Mouse (Mus musculus): ENCODE measurements around the gene Srgap3.

Srgap3 gene

GRCm38 (mm10) chr6:112946895-112947436 lies at the start of gene Srgap3:
Gene Srgap3, minus strand, starts transcription at chr6:112947266.
- peak; percentile 94 for DNase-seq

DNA sequence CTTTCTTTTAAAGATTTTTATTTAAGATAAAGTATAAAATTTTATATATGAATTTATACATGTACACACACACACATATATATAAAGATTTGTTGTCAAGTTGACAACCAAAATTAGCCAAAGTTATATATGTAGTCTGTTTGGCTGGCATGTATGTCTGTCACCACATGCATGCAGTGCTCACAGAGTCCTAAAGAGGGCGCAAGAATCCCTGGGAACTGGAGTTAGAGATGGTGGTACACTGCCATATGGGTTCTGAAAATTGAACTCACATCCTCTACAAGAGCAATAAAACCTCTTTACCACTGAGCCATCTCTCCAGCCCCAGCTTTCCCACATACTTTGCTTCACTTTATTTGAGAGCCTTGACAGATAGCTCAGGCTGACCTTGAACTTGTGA lies 48.6 kb upstream of the Srgap3 start:
- no peak for DNase-seq

- peak; percentile 70 for DNase-seq
Measured at GRCm38 (mm10) chr6:112990119-112990518, 43.1 kb upstream of the Srgap3 start.

GRCm38 (mm10) chr6:112985362-112986314 lies 38.6 kb upstream of the Srgap3 start:
- DNase-seq = no peak

- DNase-seq = peak; percentile 58
Measured at GRCm38 (mm10) chr6:112982241-112982640, 35.2 kb upstream of the Srgap3 start.

- DNase-seq = no peak
Measured at GRCm38 (mm10) chr6:112978947-112979346, 31.9 kb upstream of the Srgap3 start.

DNA sequence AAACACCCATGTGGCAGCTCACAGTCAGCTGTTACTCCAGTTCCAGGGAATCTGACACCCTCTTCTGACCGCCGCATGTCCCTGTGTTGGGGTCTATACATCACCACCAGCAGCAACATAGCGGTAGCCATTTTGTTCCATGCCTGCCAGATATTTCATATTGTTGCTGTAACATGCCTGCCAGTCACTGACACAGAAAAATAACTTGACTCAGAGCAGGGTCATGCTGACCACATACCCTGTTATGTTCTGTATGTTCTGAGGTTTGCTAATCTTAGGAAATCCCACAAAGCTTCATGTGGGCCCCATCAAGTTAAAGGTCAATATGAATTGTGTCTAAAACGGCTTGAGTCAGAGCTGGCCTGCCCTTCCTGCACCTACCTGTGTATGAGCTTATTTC lies 30.2 kb upstream of the Srgap3 start:
- DNase-seq = no peak

DNA sequence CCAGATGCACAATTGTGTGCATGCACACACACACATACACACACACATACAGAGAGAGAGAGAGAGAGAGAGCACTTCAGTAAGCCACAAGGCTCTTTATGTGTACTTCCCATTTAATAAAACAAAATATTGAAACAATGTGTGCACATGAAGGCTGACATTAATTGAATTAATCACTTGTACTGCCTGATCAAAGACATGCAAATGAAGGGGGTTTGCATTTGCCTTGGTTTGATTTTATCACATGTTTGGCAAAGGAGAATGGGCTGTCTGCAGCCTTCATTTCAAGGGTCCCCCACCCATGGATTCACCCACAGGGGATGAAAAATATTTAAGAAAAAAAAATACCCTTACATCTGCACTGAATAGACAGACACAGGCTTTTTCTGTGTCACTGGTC lies 29.5 kb upstream of the Srgap3 start:
- peak; percentile 88 for DNase-seq

DNA sequence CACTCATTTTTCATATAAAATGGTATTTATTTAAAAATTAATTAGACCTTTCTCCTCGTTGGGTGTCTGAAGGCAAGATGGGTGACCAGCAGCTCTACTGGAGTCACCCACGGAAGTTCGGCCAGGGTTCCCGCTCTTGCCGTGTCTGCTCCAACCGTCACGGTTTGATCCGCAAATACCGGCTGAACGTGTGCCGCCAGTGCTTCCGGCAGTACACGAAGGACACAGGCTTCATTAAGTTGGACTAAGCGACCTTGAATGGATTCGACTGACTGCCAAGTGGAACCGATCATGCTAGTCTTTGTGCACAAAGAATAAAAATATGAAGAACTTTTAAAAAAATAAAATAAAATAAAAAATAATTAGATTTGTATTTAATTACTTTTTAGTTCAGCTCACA lies 29.1 kb upstream of the Srgap3 start:
- DNase-seq = no peak

- DNase-seq = peak; percentile 32
Measured at GRCm38 (mm10) chr6:112973786-112974720, 27.0 kb upstream of the Srgap3 start.

DNA sequence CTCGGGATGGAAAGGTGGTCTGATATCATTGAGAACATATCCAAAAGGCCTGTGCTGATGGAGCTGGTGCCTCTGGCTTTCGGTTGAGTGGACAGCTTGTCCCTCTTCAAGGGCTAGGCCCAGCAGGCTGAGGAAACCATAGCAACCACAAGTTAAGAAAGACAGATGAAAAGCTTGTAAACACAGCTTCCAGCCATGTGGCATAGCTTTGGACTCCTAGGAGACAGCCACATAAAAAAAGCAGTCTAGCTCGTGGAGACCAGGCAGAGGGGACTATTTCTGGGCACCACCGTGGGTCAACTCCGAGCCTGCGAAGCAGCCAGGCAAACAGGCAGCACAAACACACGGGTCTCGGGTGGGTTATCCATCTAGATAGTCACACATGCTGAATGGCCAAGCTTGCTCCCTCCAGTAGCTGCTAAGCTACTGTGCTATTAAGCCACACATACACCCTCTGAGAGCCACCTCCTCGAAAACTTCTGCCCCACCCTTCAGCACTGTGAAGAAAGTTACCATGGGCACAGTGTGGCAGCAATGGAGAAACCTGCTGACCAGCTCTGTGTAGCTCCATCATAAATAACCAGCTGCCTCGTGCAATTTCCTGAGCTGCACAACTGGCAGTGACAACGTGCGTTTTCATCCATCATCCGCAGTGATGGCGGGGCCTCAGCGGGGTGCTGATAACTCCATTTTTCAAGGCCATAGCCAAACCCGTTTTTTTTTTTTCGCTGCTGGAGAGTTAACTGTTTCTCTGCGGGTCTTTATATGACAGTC lies 26.0 kb upstream of the Srgap3 start:
- DNase-seq = peak; percentile 79

- no peak for DNase-seq
Measured at GRCm38 (mm10) chr6:112972127-112972526, 25.1 kb upstream of the Srgap3 start.

DNA sequence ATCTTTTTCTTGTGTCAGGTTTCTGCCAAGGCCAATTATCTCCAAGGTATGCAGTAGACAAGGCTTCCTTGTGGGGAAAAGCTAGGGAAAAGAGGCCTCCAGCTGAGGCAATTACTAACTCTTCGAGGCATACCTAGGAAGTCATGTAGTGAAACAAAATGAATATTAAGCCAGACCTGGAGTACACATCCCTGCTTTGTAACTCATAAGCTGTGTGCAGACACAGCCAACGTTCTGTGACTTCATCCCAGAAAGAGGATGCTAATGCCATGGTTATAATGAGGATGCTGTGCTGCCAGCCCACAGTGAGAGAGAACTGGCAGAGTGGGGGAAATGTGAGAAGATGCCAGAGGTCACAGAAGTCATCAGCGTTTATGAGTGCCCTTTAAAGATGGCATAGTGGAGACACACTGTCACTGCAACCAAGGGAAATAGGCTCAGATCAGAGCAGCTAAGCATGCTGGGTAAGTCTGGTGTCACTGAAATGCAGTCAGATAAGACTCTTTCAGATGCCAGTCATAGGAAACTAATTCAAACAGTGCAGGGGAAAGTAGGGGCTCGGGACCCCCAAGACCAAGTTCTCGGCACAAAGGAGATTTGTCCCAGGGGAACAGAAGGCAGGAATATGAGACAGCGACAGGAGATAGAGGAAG lies 24.2 kb upstream of the Srgap3 start:
- DNase-seq = peak; percentile 72

DNA sequence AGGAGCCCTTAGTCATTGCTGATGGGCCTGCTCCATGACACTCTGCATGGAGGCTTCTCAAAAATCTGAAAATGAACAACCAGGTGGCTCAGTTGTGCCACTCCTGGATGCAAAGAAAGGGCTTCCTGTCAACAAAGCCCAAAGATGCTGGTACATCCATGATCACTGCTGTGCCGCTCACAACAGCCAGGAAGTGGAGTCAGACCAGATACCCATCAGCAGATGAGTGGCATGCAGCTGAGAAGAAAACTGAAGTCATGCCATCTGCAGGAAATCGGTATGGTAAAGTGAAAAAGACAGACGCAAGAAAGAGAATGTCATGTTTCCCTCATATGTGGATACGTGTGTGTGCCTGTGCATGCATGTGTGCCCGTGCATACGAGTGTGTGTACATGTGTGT lies 20.3 kb upstream of the Srgap3 start:
- DNase-seq = no peak

GRCm38 (mm10) chr6:112958360-112958759 lies 11.3 kb upstream of the Srgap3 start:
- DNase-seq = no peak

DNA sequence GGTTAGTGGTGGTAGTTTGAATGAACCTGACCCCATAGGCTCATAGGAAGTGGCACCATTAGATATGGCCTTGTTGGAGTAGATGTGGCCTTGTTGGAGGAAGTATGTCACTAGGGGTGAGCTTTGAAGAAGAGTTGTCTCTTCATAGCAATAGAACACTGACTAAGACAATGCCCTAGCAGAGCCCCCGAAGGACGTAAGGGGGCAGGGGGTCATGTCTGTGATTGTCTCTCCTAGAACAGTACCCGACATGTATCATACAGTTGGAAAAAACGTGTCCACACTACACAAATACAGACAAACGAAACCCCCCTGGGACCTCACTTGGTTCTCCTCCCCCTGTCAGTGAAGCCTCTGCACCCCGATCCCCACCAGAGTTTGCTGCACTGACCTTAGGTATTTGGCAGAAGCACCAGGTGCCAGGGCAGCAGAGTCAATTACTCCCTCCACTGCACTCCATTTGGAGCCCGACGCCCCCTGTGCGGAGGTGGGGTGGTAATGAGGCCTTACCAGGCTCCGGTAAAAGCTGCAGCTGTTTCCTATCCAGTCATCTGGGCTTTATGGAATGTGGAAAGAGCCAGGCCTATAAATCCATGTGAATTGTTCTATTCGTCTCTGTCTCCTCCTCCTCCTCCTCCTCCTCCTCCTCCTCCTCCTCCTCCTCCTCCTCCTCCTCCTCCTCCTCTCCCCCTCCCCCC lies 10.7 kb upstream of the Srgap3 start:
- DNase-seq = peak; percentile 54

DNA sequence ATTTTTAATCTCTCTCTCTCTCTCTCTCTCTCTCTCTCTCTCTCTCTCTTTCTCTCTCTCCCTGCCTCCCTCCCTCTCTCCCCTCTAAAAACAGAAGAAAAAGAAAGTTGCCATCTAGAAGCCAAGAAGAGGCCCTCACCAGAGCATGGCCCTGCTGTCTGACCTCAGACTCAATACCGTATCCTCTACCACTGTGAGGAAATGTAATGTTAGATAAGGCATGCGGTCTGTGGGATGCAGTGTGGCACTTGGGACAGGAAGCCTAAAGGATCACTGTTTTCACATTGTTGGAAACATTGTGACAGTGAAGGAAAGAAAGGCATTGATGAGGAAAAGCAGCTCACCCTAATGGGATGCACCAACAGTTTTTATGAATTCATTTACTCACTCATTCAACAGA lies 8.7 kb upstream of the Srgap3 start:
- no peak for DNase-seq

DNA sequence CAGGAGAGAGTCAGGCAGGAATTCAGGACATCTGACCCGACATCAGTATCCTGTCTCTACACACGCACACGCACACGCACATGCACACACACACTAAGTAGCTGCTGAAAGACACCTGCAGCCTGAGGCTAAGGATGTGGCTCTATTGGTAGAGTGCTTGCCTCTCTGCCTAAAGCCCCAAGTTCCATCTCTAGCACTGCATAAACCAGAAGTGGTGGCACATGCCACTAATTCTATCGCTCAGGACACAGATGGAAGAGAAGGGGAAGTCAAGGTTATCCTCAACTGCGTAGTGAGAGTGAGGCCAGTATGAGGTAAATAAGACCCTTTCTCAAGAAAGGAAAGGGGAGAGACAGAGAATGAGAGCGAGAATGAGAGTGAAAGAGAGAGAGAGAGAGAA lies 6.8 kb upstream of the Srgap3 start:
- DNase-seq = no peak

- DNase-seq = no peak
Measured at GRCm38 (mm10) chr6:112951254-112951653, 4.2 kb upstream of the Srgap3 start.

DNA sequence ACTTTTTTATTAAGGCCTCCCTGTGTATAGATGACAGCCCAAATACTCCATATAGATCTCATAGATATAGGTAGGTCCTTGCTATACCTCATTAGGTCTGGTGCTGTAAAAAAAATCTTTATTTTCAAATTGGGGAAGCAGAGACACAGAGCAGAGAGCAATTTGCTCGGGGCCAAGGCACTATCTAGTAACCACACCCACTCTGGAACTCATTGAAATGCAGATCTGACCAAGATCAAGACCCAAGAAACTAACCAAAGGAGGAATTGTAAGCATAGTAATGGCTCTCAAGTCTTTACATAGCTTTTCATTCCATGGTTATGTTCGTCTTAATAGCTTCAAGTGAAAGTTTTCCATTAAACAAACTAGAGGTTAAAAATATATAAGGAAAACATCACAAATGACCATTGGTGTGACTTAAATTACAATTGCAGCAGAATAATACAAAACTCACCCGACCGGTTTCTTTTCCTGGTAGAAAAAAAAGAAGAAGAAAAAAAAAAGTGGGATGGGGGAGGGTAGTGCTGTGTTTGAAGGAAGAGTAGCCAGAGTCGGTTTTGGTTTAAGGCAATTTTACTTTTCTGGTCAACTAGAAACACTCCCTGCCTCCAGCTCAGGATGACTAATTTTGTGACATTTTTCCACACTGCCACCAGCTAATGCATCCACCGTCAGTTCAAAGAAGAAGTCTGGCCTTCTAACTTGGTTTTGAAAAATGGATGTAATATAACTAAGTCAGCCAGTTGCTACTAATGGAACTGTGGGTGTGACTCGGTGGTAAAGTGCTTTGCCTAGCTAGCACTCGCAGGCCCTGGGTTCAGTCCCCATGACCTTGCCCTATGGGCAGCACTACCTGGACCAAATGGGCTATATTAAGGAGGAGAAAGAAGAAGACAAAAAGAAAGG lies 3.4 kb upstream of the Srgap3 start:
- DNase-seq = no peak

Measured in retina, postnatal 1 day (tissue).